Mouse (Mus musculus) ES-E14 (cell line): ENCODE data around the gene Oxa1l.

ENCODE experiments used
- CHD2 ChIP-seq: IDR thresholded peaks from 2 replicates; pipeline ENCODE4 v1.6.1; 2014; ENCODE audit warnings: mild to moderate bottlenecking, low read depth, low read length, inconsistent platforms
- HCFC1 ChIP-seq: IDR thresholded peaks from 2 replicates; pipeline ENCODE4 v1.6.1; 2012; ENCODE audit warnings: low read length, inconsistent platforms, borderline replicate concordance; ENCODE audit not compliant: insufficient read depth
- ZNF384 ChIP-seq: IDR thresholded peaks from 2 replicates; pipeline ENCODE4 v1.6.1; 2012; ENCODE audit warnings: low read depth, low read length, inconsistent platforms

DNA sequence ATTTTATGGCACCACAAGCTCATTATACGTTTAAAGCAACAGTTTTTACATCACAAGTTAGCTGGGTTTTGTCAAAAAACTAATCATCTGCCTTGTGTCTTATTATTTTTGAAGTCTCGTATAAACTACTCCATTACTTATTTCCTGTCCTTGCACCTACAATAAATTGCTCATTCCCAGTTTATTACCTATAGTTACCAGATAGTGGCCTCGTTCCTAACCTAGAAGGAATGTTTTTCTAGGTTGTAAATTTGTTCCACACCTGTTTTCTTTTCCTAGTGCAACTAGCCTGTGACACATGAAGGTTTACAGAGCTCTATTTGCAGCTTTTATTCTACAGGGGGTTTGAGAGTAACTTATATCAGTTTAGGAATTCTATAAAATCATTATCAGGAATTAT, 41.1 kb downstream of the Oxa1l start:
- no peak for TF ChIP-seq HCFC1
- TF ChIP-seq CHD2, result no peak
- TF ChIP-seq ZNF384, result no peak
